Mouse (Mus musculus): ENCODE results near the gene Fam124b.

Fam124b gene

GRCm38 (mm10) chr1:80218268-80218667 lies at the start of gene Fam124b:
TSS of gene Fam124b (minus strand) at chr1:80218473.
- peak; percentile 29 for DNase-seq (ENCODE audit: low spot score)

DNA sequence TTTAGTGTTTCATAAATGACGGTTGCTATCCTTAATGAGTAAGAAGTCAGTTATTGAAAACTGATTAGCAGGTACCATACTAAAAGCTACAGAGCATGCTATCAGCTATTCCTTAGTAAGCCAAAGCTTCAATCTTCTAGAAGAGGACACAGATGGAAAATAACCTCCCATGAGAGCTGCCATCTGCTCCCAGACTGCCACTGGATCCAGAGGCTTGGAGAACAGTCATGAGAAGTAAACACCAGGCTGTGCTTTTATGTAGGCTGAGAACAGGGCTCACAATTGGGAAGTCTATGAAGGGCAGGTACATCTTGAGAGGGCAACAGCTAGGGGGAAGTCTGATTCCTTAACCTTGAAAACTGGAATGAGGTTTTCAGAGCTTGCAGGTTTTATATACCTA lies 42.2 kb upstream of the Fam124b start:
- DNase-seq (ENCODE audit: low spot score) = no peak

GRCm38 (mm10) chr1:80258632-80259031 lies 40.4 kb upstream of the Fam124b start:
- DNase-seq (ENCODE audit: low spot score) = no peak

- no peak for DNase-seq (ENCODE audit: low spot score)
These were observed 35.0 kb upstream of the Fam124b start for GRCm38 (mm10) chr1:80253309-80253708.

- DNase-seq (ENCODE audit: low spot score) = no peak
These were observed 32.0 kb upstream of the Fam124b start for GRCm38 (mm10) chr1:80250247-80250646.

- no peak for DNase-seq (ENCODE audit: low spot score)
These were observed 28.9 kb upstream of the Fam124b start for GRCm38 (mm10) chr1:80247131-80247530.

DNA sequence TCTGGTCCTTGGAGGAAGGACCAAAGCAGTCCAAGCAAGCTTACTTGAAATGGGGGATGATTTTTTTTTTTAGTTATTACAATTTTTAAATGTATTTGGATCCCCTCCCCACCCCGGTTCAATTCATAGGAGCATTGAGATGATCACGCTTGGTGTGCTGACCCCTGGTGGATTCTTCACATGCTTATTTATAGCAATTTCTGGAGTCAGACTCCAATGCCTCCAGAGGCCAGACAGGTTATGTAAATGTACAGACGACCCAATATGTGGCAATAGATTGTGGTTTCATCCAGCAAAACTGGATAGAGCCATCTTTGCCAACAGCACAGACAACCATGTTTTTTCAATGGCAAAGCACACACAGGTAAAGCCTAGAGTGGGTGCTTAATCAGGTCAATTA lies 25.9 kb upstream of the Fam124b start:
- DNase-seq (ENCODE audit: low spot score) = no peak

GRCm38 (mm10) chr1:80241579-80241978 lies 23.3 kb upstream of the Fam124b start:
- no peak for DNase-seq (ENCODE audit: low spot score)

DNA sequence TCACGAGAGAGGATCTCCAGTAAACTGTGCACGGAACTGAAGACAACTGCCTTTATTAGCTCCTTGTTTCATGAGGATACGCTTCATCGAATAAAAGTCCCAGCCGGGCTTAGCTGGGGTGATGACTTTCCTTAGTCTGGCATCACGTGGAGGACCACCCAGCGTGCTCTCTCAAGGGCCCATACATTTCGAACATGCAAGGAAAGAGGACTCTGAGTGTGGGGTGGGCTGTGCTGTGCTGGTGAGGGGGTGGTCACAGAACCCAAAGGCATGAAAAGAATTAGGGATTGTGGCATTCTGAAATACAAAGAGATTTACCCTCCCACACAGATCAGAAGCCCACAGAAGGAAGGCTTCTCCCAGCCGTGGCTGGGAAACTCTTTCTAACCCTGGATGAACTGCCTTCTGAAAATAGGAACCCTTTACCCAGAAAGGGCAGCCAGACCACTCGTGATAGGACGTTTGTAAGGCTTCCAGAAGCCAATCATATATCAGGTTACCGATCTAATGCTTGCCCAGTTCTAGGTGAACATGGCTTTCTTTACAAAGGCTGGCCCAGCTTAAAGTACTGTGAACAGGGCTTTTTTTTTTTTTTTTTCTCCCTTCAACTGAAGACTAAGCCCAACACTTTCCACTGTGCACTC lies 21.9 kb upstream of the Fam124b start:
- DNase-seq (ENCODE audit: low spot score) = peak; percentile 43

DNA sequence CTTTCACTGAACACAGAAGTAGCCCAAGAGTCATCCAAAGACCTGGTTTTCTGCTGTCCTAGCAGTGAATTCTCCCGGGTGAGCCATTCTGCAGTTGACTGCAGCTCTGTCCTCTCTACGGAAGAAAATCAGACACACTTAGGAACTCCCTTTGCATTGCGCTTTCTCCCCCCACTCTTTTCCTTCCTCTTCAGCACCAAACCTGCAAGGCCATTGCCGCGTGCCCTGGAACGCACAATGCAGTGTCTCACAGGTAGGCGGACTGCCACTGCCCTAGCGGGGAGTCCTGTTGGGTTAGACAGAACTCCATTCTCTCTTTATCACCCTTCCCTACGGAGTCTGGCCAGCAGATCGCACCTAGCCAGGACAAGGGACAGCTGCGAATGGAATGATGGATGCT lies 21.2 kb upstream of the Fam124b start:
- DNase-seq (ENCODE audit: low spot score) = no peak

DNA sequence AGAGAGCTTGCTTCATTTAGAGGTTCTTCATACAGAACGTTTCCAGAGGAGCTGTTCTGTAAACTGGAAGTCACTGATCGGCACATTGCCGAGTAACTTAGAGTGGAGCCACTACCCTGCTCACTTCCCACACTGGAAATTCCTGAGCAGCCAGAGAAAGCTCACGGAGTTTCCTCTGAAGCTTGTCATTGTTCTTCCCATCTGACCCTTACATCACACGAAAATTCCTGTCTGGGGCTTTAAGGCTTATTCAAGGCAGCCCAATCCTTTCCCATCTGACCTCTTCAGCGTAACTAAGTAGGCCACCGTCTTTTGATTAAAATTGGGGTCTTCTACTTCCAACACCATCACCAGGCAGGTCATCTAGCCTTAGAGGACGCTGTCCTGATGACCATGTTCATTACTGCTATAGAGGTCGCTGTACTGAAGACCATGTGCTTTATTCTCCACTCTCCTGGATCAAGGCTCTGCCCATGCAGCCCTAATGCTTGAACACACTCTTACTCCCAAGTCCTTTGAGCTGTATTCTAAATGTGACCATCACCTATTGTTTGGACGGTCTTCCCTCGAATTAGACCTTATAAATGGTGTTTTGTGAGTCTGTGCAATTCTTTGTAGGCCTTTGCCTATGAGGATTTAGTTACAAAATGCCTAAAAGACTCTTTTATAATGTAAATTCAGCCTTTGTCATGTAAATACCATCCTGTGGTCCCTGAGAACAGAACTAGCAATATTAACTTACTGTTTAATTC lies 18.9 kb upstream of the Fam124b start:
- no peak for DNase-seq (ENCODE audit: low spot score)

DNA sequence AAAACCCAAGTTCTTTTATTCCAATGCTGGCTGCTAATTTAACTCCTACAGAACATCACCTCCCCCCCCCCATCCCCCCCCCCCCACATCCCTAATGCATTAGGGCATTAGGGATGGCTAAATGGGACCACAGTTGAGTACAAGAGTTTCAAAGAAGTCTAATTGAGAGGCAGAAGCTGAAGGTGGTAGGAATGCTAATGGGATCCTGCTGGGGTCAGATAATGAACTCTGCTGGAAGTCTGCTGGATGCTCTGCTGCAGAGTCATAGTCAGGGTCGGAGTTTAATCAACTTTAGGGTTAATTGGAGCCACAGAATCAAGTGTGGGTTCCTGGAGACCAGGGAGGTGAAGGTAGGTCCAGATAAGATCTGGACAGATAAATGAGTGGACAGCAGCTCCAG lies 17.9 kb upstream of the Fam124b start:
- no peak for DNase-seq (ENCODE audit: low spot score)

GRCm38 (mm10) chr1:80230612-80231011 lies 12.3 kb upstream of the Fam124b start:
- DNase-seq (ENCODE audit: low spot score) = no peak

DNA sequence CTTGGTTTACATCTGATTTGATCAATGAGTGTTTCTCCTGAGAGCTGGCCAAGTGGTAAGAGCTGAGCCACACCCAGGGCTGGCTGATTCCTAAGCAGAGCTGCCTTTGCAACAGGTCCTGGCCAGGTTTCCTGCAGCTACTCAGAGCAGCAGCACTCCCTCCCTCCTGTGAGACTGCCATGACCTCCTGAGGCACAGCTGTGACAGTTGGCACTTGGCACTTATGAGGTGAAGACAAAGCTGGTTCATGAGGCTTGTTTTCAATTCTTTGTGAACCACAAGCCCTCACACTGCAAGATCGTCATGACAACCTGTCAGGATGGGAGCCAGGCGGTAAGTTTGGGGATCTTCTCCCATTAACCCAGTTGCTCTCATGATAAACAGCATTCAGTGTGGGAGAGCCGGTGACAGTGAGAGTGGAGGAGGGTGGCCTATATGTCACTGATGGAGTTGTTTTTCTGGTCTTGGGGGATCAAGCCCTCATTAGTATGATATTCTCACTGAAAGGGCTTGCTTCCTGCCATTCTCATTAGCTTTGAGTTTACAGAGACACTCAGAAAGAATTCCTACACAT lies 6.7 kb upstream of the Fam124b start:
- no peak for DNase-seq (ENCODE audit: low spot score)

DNA sequence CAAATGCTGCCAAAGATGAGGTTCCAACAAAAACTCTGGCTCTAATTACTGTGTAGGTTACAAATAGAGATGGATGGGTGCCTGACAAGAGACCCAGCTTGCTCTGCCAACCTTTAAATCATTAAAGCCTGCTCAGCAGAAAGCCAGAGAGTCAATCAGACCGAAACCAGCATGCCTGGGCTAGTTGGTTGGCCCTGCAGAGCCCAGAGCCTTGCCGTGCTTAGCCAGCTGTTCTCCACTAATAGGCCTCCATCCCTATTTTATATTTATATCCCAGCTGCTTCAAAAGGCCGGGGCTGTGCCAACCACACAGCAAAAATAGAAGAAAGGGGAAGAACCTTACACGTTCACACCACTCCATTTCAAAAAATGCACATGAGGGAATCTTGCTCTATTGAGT lies 2.9 kb upstream of the Fam124b start:
- no peak for DNase-seq (ENCODE audit: low spot score)

GRCm38 (mm10) chr1:80213826-80214225 lies 4.4 kb downstream of the Fam124b start:
- peak; percentile 22 for DNase-seq (ENCODE audit: low spot score)

DNA sequence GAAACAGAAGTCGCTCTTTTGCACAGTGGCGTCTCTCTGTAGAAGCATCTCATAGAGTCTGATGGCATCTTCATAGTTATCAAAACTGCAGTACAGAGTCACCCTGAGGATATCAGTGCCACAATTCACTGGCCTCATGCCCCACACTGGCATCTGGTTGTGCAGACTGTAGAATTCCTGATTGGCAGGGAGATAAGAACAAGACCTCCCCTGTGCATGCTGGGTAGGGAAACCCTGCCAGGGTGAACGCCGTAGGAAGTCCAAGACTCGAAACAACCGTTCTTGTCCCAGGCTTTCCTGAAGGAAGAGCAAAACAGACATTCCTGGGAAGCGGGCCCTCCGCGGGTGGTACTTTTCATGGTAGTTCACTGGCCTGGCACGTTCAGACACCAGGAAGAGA lies 5.1 kb downstream of the Fam124b start:
- DNase-seq (ENCODE audit: low spot score) = no peak

GRCm38 (mm10) chr1:80202314-80202713 lies 16.0 kb downstream of the Fam124b start:
- DNase-seq (ENCODE audit: low spot score) = no peak

- no peak for DNase-seq (ENCODE audit: low spot score)
These were observed 25.4 kb downstream of the Fam124b start for GRCm38 (mm10) chr1:80192837-80193236.

GRCm38 (mm10) chr1:80181414-80181805 lies 36.9 kb downstream of the Fam124b start:
- DNase-seq (ENCODE audit: low spot score) = no peak

- peak; percentile 85 for DNase-seq (ENCODE audit: low spot score)
These were observed 37.4 kb downstream of the Fam124b start for GRCm38 (mm10) chr1:80180767-80181413.

GRCm38 (mm10) chr1:80180128-80180527 lies 38.1 kb downstream of the Fam124b start:
- DNase-seq (ENCODE audit: low spot score) = peak; percentile 64
